In genomic region chr16:79849152-79849551, GRCm38 (mm10) we compare ENCODE assay signal across 30 mouse cellular contexts.
A peak's percentile ranks its signal among the peaks of the same experiment; 100 is the strongest.
DNase-seq lines count a peak whose midpoint lies in the region; ATAC-seq lines count a peak whose summit lies in the region.
"Had no signal": no experiment of that assay in that cellular context is flagged by ENCODE, and none has a peak within 500 bp of the region (broad histone marks: within the 10 kb centered on the region; RNA-seq: fewer than 3 reads in every experiment).

No protein-coding gene starts in this region.

- WGBS in midbrain, embryonic 13.5 days: 69% methylated on average over 7 of the region's 7 CpGs
- WGBS in midbrain, embryonic 10.5 days: 86% methylated on average over 7 of the region's 7 CpGs
- 58% methylated on average over 7 of the region's 7 CpGs for WGBS in midbrain, embryonic 15.5 days
- WGBS in forebrain, embryonic 14.5 days: 74% methylated on average over 7 of the region's 7 CpGs

- no peak overlapping the region for H3K4me2 ChIP-seq in midbrain, embryonic 13.5 days (replicated peaks)
- H3K4me2 ChIP-seq in midbrain, embryonic 15.5 days: no peak overlapping the region
- no peak overlapping the region for H3K4me2 ChIP-seq in forebrain, embryonic 14.5 days (ENCODE audit: low read length)
- H3K4me2 ChIP-seq: embryonic facial prominence, embryonic 13.5 days; forebrain, embryonic 12.5 days; heart, embryonic 12.5 days; heart, embryonic 15.5 days; hindbrain, embryonic 13.5 days had no signal

- no peak overlapping the region for H3K4me3 ChIP-seq in midbrain, embryonic 13.5 days (replicated peaks)
- H3K4me3 ChIP-seq in midbrain, embryonic 10.5 days: no peak overlapping the region
- no peak overlapping the region for H3K4me3 ChIP-seq in midbrain, embryonic 15.5 days
- no peak overlapping the region for H3K4me3 ChIP-seq in forebrain, embryonic 14.5 days (ENCODE audit: low read depth, low read length)
- H3K4me3 ChIP-seq: embryonic facial prominence, embryonic 10.5 days; embryonic facial prominence, embryonic 13.5 days; erythroblast, embryonic 14.5 days; forebrain, embryonic 12.5 days; heart, embryonic 12.5 days; heart, embryonic 15.5 days; hindbrain, embryonic 10.5 days; hindbrain, embryonic 13.5 days had no signal

- no peak overlapping the region for H3K9ac ChIP-seq in midbrain, embryonic 13.5 days (replicated peaks)
- no peak overlapping the region for H3K9ac ChIP-seq in midbrain, embryonic 15.5 days
- H3K9ac ChIP-seq in forebrain, embryonic 14.5 days (ENCODE audit: low read length): no peak overlapping the region
- H3K9ac ChIP-seq: embryonic facial prominence, embryonic 13.5 days; forebrain, embryonic 12.5 days; heart, embryonic 12.5 days; heart, embryonic 15.5 days; hindbrain, embryonic 13.5 days had no signal

- no peak for DNase-seq in midbrain, embryonic 10.5 days (ENCODE audit: low spot score)
- peak; percentile 9 for DNase-seq in NIH3T3 (ENCODE audit: low read depth)
- DNase-seq in spleen, postnatal 14 days (ENCODE audit: low spot score in 2 of 2): no peak
- no peak for DNase-seq in forebrain, embryonic 14.5 days (ENCODE audit: low spot score)
- DNase-seq: adrenal gland, adult 2 months; adrenal gland, postnatal 14 days; B cell, adult 2 months; cerebellum, adult 11-12 months; cerebellum, adult 8-10 months; cerebellum, postnatal 10 days; cerebellum, postnatal 36 days; embryo, embryonic 11 days; gastrocnemius, postnatal 10 days; gastrocnemius, postnatal 36 days; heart, adult 11 months; heart, postnatal 10 days; heart, postnatal 36 days had no signal

- H3K4me1 ChIP-seq in midbrain, embryonic 13.5 days (replicated peaks): no peaks in the 10 kb centered on the region
- H3K4me1 ChIP-seq in midbrain, embryonic 10.5 days: no peaks in the 10 kb centered on the region
- H3K4me1 ChIP-seq in midbrain, embryonic 15.5 days: no peaks in the 10 kb centered on the region
- no peaks in the 10 kb centered on the region for H3K4me1 ChIP-seq in forebrain, embryonic 14.5 days (ENCODE audit: control insufficient read depth, insufficient read depth, low read length)
- H3K4me1 ChIP-seq: embryonic facial prominence, embryonic 10.5 days; embryonic facial prominence, embryonic 13.5 days; forebrain, embryonic 12.5 days; heart, embryonic 12.5 days; heart, embryonic 15.5 days; hindbrain, embryonic 10.5 days; hindbrain, embryonic 13.5 days had no signal

- H3K27me3 ChIP-seq in midbrain, embryonic 13.5 days: no peaks in the 10 kb centered on the region
- H3K27me3 ChIP-seq in midbrain, embryonic 10.5 days (ENCODE audit: low read depth, poor library complexity, severe bottlenecking): no peaks in the 10 kb centered on the region
- no peaks in the 10 kb centered on the region for H3K27me3 ChIP-seq in midbrain, embryonic 15.5 days (replicated peaks)
- no peaks in the 10 kb centered on the region for H3K27me3 ChIP-seq in forebrain, embryonic 14.5 days (replicated peaks; ENCODE audit: control insufficient read depth, insufficient read depth, low read length)
- H3K27me3 ChIP-seq: CH12.LX; embryonic facial prominence, embryonic 13.5 days; forebrain, embryonic 12.5 days; heart, embryonic 12.5 days; heart, embryonic 15.5 days; hindbrain, embryonic 13.5 days had no signal

- H3K36me3 ChIP-seq in midbrain, embryonic 13.5 days: no peaks in the 10 kb centered on the region
- no peaks in the 10 kb centered on the region for H3K36me3 ChIP-seq in midbrain, embryonic 10.5 days
- no peaks in the 10 kb centered on the region for H3K36me3 ChIP-seq in midbrain, embryonic 15.5 days (replicated peaks)
- H3K36me3 ChIP-seq in forebrain, embryonic 14.5 days (ENCODE audit: control insufficient read depth, insufficient read depth, low read length): no peaks in the 10 kb centered on the region
- H3K36me3 ChIP-seq: embryonic facial prominence, embryonic 10.5 days; embryonic facial prominence, embryonic 13.5 days; forebrain, embryonic 12.5 days; G1E; heart, embryonic 12.5 days; heart, embryonic 15.5 days; hindbrain, embryonic 10.5 days; hindbrain, embryonic 13.5 days had no signal

- H3K9me3 ChIP-seq in midbrain, embryonic 13.5 days: no peaks in the 10 kb centered on the region
- no peaks in the 10 kb centered on the region for H3K9me3 ChIP-seq in midbrain, embryonic 10.5 days (replicated peaks)
- H3K9me3 ChIP-seq in midbrain, embryonic 15.5 days: no peaks in the 10 kb centered on the region
- H3K9me3 ChIP-seq in forebrain, embryonic 14.5 days (replicated peaks; ENCODE audit: control insufficient read depth, low read length): no peaks in the 10 kb centered on the region
- H3K9me3 ChIP-seq: embryonic facial prominence, embryonic 10.5 days; embryonic facial prominence, embryonic 13.5 days; forebrain, embryonic 12.5 days; heart, embryonic 12.5 days; heart, embryonic 15.5 days; hindbrain, embryonic 10.5 days; hindbrain, embryonic 13.5 days had no signal

- no peak overlapping the region for H3K27ac ChIP-seq in midbrain, embryonic 13.5 days
- no peak overlapping the region for H3K27ac ChIP-seq in midbrain, embryonic 10.5 days (replicated peaks)
- H3K27ac ChIP-seq in midbrain, embryonic 15.5 days: no peak overlapping the region
- H3K27ac ChIP-seq in forebrain, embryonic 14.5 days (ENCODE audit: low read depth, low read length): no peak overlapping the region
- H3K27ac ChIP-seq: embryonic facial prominence, embryonic 10.5 days; embryonic facial prominence, embryonic 13.5 days; forebrain, embryonic 12.5 days; heart, embryonic 15.5 days; hindbrain, embryonic 10.5 days; hindbrain, embryonic 13.5 days had no signal

- ATAC-seq in midbrain, embryonic 13.5 days: 0 out of 2 replicates have a peak, but pooled peaks have one; percentile 27
- ATAC-seq in midbrain, embryonic 15.5 days (replicated peaks): peak; percentile 70
- ATAC-seq in forebrain, embryonic 14.5 days: no peak
- ATAC-seq: forebrain, embryonic 16.5 days had no signal
